Mouse (Mus musculus): Measurements from ENCODE around the gene Gstp1. TPM values are rescaled to one million over a fixed set of nuclear protein-coding genes. Genes with fewer than 3 reads are reported as not detected.
"Not testable (repeated sequence)": the region's sequence is repeated elsewhere in the genome, so short reads cannot be mapped to it uniquely, and the experiment has no call there.

Gstp1 gene
- polyA plus RNA-seq, 1 experiment = 745 TPM

- Histone ChIP-seq H3K4me1 (ENCODE audit: control insufficient read depth, insufficient read depth, low read length) (peaks cover 5% of the 10 kb centered on the region; the same call in 1 of the 2 replicates), H3K27me3 (replicated peaks; ENCODE audit: control insufficient read depth, insufficient read depth, low read length) (no peaks in the 10 kb centered on the region), H3K36me3 (ENCODE audit: control insufficient read depth, insufficient read depth, low read length) (no peaks in the 10 kb centered on the region), H3K4me3 (ENCODE audit: insufficient read depth, low read depth, low read length) (no peak overlapping the region), H3K27ac (ENCODE audit: insufficient read depth, low read depth, low read length) (0 out of 2 replicates have a peak overlapping the region, but pooled peaks have one; percentile 1)
- WGBS = 85% methylated on average over 6 of the region's 6 CpGs
- TF ChIP-seq POLR2A (IDR thresholded peaks at IDR 0.05; ENCODE audit: low read depth, low read length) (no peak), CTCF (conservative IDR thresholded peaks at IDR 0.05; ENCODE audit: insufficient read depth, insufficient read length, low read depth, low read length) (no peak)
- DNase-seq = no peak
Measured at GRCm38 (mm10) chr19:4060899-4061465, 23.2 kb upstream of the Gstp1 start.

DNA sequence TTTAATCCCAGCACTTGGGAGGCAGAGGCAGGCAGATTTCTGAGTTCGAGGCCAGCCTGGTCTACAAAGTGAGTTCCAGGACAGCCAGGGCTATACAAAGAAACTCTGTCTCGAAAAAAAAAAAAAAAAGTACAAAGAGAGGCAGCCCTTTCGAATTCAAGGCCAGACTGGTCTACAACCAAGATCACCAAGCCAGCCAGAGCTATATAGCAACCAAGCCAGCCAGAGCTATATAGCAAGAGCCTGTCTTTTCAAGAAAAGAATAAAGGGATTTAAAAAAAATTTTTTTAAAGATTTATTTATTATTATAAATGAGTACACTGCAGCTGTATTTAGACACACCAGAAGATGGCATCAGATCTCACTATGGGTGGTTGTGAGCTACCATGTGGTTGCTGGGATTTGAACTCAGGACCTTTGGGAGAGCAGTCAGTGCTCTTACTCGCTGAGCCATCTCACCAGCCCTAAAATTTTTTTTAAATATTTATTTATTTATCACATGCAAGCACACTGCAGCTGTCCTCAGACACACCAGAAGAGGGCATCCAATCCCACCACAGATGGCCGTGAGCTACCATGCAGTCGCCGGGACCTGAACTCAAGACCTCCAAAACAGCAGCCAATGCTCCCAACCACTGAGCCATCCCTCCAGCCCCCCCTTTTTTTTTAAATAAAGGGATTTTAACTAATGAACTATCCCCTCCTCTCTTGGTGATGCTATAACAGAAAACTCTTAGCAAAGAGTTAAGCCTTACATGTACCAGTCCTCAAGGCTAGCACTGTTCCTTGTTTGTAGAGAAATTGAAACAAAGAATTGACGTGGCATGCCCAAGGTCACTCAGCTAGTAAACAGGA lies 22.5 kb upstream of the Gstp1 start:
- TF ChIP-seq CTCF (conservative IDR thresholded peaks at IDR 0.05; ENCODE audit: insufficient read depth, insufficient read length, low read depth, low read length) = peak; percentile 24; the same call in 1 of the 2 replicates
- H3K36me3 ChIP-seq (ENCODE audit: control insufficient read depth, insufficient read depth, low read length); DNase-seq; H3K27ac ChIP-seq (ENCODE audit: insufficient read depth, low read depth, low read length); H3K27me3 ChIP-seq (replicated peaks; ENCODE audit: control insufficient read depth, insufficient read depth, low read length); H3K4me3 ChIP-seq (ENCODE audit: insufficient read depth, low read depth, low read length): not testable (repeated sequence)
- WGBS = 76% methylated on average over 8 of the region's 8 CpGs
- peaks cover 12% of the 10 kb centered on the region; the same call in 1 of the 2 replicates for H3K4me1 ChIP-seq (ENCODE audit: control insufficient read depth, insufficient read depth, low read length)

DNA sequence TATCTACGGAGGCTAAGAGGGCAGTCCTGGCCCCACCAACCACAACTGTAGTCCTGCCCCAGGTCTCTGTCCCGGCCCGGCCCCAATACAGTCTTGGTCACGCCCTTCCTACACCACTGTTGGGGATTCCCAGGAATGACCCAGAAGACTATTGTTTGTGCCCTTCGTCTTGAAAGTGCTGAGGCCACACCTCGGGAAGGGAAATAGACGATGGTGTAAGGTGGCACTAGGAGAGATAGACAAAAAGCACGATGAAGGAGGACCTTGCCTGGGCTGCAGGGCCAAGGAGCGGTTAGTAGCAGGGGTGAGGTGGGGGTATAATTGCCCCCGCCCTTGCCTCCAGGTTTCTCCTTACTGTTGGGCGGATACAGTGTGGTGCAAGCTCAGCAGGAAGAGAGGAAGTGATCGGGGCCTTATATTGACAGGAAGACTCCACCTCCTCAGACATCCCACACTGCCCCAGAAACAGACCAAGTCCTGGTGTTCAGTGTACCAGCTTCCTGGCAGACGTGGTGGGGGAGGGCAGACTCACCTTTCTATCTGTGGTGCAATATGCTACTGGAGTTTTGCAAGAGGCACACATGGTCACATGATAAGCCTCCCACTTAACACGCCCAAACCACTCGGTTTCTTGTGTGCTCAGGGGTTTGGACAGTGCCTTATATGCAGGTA lies 21.4 kb upstream of the Gstp1 start, which contains the start of gene Gstp3:
Gene Gstp3 (minus strand): TSS at position 501 of the 672 bp plus-strand sequence.
- DNase-seq = no peak
- H3K27ac ChIP-seq (ENCODE audit: insufficient read depth, low read depth, low read length) = no peak within 1 kb of the TSS

DNA sequence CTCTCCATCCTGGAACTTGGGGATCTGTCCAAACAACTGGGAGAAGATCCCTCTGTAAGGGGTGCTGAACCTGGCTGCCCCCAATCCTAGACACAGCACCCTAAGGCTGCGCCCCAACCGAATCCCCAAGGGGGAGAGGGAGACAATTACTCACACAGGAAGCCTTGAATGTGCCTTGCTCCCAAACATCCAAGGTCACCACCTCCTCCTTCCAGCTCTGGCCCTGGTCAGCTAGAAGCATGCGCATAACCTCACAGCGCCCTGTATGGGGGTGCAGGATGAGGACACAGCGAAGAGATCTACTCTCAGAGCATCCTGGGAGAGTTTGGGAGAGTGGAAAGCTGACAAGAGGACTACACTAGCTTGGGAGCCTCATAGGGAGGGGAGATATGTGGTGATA lies 20.8 kb upstream of the Gstp1 start:
- H3K27ac ChIP-seq (ENCODE audit: insufficient read depth, low read depth, low read length) = no peak overlapping the region
- 90% methylated on average over 5 of the region's 5 CpGs for WGBS
- TF ChIP-seq POLR2A (IDR thresholded peaks at IDR 0.05; ENCODE audit: low read depth, low read length) (no peak), CTCF (conservative IDR thresholded peaks at IDR 0.05; ENCODE audit: insufficient read depth, insufficient read length, low read depth, low read length) (no peak)
- H3K27me3 ChIP-seq (replicated peaks; ENCODE audit: control insufficient read depth, insufficient read depth, low read length) = no peaks in the 10 kb centered on the region
- no peak for DNase-seq
- no peak overlapping the region for H3K4me3 ChIP-seq (ENCODE audit: insufficient read depth, low read depth, low read length)
- H3K36me3 ChIP-seq (ENCODE audit: control insufficient read depth, insufficient read depth, low read length) = no peaks in the 10 kb centered on the region
- H3K4me1 ChIP-seq (ENCODE audit: control insufficient read depth, insufficient read depth, low read length) = peaks cover 12% of the 10 kb centered on the region; the same call in 1 of the 2 replicates

More for the DNA sequence above, 21.4 kb upstream of the Gstp1 start, which contains the start of gene Gstp3:
- H3K36me3 ChIP-seq (ENCODE audit: control insufficient read depth, insufficient read depth, low read length) = no peaks in the 10 kb centered on the region
- TF ChIP-seq CTCF (conservative IDR thresholded peaks at IDR 0.05; ENCODE audit: insufficient read depth, insufficient read length, low read depth, low read length) = no peak
- TF ChIP-seq POLR2A (IDR thresholded peaks at IDR 0.05; ENCODE audit: low read depth, low read length) = no peak
- no peaks in the 10 kb centered on the region for H3K27me3 ChIP-seq (replicated peaks; ENCODE audit: control insufficient read depth, insufficient read depth, low read length)
- WGBS = 72% methylated on average over 15 of the region's 15 CpGs
- H3K4me3 ChIP-seq (ENCODE audit: insufficient read depth, low read depth, low read length) = no peak within 1 kb of the TSS
- H3K4me1 ChIP-seq (ENCODE audit: control insufficient read depth, insufficient read depth, low read length) = peaks cover 12% of the 10 kb centered on the region; the same call in 1 of the 2 replicates

GRCm38 (mm10) chr19:4057962-4058361 lies 20.2 kb upstream of the Gstp1 start:
- DNase-seq = no peak
- Histone ChIP-seq H3K27me3 (replicated peaks; ENCODE audit: control insufficient read depth, insufficient read depth, low read length) (no peaks in the 10 kb centered on the region), H3K4me1 (ENCODE audit: control insufficient read depth, insufficient read depth, low read length) (peaks cover 12% of the 10 kb centered on the region; the same call in 1 of the 2 replicates), H3K27ac (ENCODE audit: insufficient read depth, low read depth, low read length) (no peak overlapping the region), H3K4me3 (ENCODE audit: insufficient read depth, low read depth, low read length) (no peak overlapping the region), H3K36me3 (ENCODE audit: control insufficient read depth, insufficient read depth, low read length) (no peaks in the 10 kb centered on the region)
- 96% methylated on average over 7 of the region's 7 CpGs for WGBS
- TF ChIP-seq POLR2A (IDR thresholded peaks at IDR 0.05; ENCODE audit: low read depth, low read length) = no peak
- TF ChIP-seq CTCF (conservative IDR thresholded peaks at IDR 0.05; ENCODE audit: insufficient read depth, insufficient read length, low read depth, low read length) = no peak

DNA sequence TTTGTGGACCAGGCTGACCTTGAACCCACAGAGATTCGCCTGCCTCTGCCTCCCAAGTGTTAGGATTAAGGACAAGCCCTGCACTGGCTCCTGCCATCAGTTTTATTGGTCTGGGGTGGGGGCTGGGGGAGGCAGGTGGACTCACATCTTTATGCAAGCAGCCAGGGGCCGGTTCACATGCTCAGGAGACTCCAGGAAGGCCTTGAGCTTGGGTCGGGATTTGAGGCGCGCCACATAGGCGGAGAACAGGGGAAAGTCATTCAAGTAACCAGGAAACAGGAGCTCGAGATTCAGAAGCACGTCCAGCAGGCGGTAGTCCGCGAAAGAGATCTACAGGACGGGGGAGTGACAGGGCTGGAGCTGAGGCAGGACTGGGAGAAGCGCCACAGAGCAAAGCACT lies 19.6 kb upstream of the Gstp1 start:
- no peaks in the 10 kb centered on the region for H3K36me3 ChIP-seq (ENCODE audit: control insufficient read depth, insufficient read depth, low read length)
- H3K27ac ChIP-seq (ENCODE audit: insufficient read depth, low read depth, low read length) = no peak overlapping the region
- no peak overlapping the region for H3K4me3 ChIP-seq (ENCODE audit: insufficient read depth, low read depth, low read length)
- WGBS = 88% methylated on average over 13 of the region's 13 CpGs
- H3K27me3 ChIP-seq (replicated peaks; ENCODE audit: control insufficient read depth, insufficient read depth, low read length) = no peaks in the 10 kb centered on the region
- no peak for DNase-seq
- TF ChIP-seq POLR2A (IDR thresholded peaks at IDR 0.05; ENCODE audit: low read depth, low read length) = no peak
- TF ChIP-seq CTCF (conservative IDR thresholded peaks at IDR 0.05; ENCODE audit: insufficient read depth, insufficient read length, low read depth, low read length) = no peak
- H3K4me1 ChIP-seq (ENCODE audit: control insufficient read depth, insufficient read depth, low read length) = peaks cover 12% of the 10 kb centered on the region; the same call in 1 of the 2 replicates

Data from kidney, adult 2 months (tissue).